ENCODE assay signal across 24 mouse cellular contexts in genomic region chr13:97805907-97806306, GRCm38 (mm10). TPM values are rescaled to one million over a fixed set of nuclear protein-coding genes. Genes with fewer than 3 reads are reported as not detected.
DNase-seq lines count a peak whose midpoint lies in the region; ATAC-seq and TF ChIP-seq lines count a peak whose summit lies in the region.
"Had no signal": no experiment of that assay in that cellular context is flagged by ENCODE, and none has a peak within 500 bp of the region (broad histone marks: within the 10 kb centered on the region; RNA-seq: fewer than 3 reads in every experiment).

No protein-coding gene starts in this region.

- TF ChIP-seq CTCF in layer of hippocampus, adult 2 months (conservative IDR thresholded peaks at IDR 0.05) = no peak

- no peak overlapping the region for H3K4me3 ChIP-seq in layer of hippocampus, adult 2 months
- H3K4me3 ChIP-seq: embryonic facial prominence, embryonic 15.5 days; heart, adult 2 months; heart, embryonic 13.5 days; midbrain, embryonic 10.5 days; stomach, embryonic 15.5 days had no signal

- peak overlapping the region; percentile 41 for H3K27ac ChIP-seq in layer of hippocampus, adult 2 months
- H3K27ac ChIP-seq: embryonic facial prominence, embryonic 15.5 days; heart, adult 2 months; heart, embryonic 13.5 days; midbrain, embryonic 10.5 days; stomach, embryonic 15.5 days had no signal

- peak; percentile 90 for ATAC-seq in frontal cortex, adult (ENCODE audit: low TSS enrichment)
- ATAC-seq: forebrain, embryonic 16.5 days had no signal

- DNase-seq in frontal cortex, postnatal 25 days (ENCODE audit: low spot score in 2 of 2) = no peak
- DNase-seq in left cerebral cortex, postnatal 25 days (ENCODE audit: low spot score in 2 of 2) = peak; percentile 11 to 39
- DNase-seq in left cerebral cortex, adult 8-10 months (ENCODE audit: low spot score in 2 of 2) = no peak
- peak; percentile 49 to 55 for DNase-seq in layer of hippocampus, adult 2 months (ENCODE audit: low spot score in 2 of 2)
- peak; percentile 28 for DNase-seq in telencephalon, adult 2 months (ENCODE audit: low read depth, low spot score)
- DNase-seq in urinary bladder, postnatal 36 days (ENCODE audit: low spot score in 2 of 2) = no peak
- DNase-seq: adrenal gland, postnatal 14 days; cerebellum, adult 8-10 months; gastrocnemius, postnatal 36 days; heart, adult 2 months; heart, postnatal 14 days; kidney, adult 8-10 months; kidney, postnatal 14 days; lung, adult 18-20 months; lung, postnatal 10 days; right cerebral cortex, postnatal 4 days; thymus, adult 18-20 months; thymus, postnatal 36 days had no signal

- intact Hi-C loops in left cerebral cortex, postnatal 25 days (cut with DNase I) = no loop called here

RNA-seq across cellular contexts. Expression of gene Gm10260, which starts 45.5 kb away (rescaled TPM):
- total RNA-seq in left cerebral cortex, postnatal 25 days (2021) = 10 to 100 TPM; 66.9 to 79.5 TPM
- 10 to 100 TPM; 65.4 to 98.8 (median 81.4) TPM for total RNA-seq in left cerebral cortex, adult 8-10 months (2022)
- total RNA-seq in layer of hippocampus, adult 2 months (2021) = 10 to 100 TPM; 82.3 to 86.7 TPM

Comparison
In these comparisons a context has a peak if more than half of its experiments do, and no peak if none do; other contexts are left out.
1. DNase-seq: peak in left cerebral cortex, postnatal 25 days (2 of 2), layer of hippocampus, adult 2 months (2 of 2) and telencephalon, adult 2 months (single experiment); none in frontal cortex, postnatal 25 days (0 of 2), left cerebral cortex, adult 8-10 months (0 of 2) and urinary bladder, postnatal 36 days (0 of 2).